Comparison of ENCODE assay signal across 7 mouse cellular contexts in genomic region chr2:122147508-122148241, GRCm38 (mm10). TPM values are rescaled to one million over a fixed set of nuclear protein-coding genes. Genes with fewer than 3 reads are reported as not detected.
DNase-seq lines count a peak whose midpoint lies in the region; ATAC-seq lines count a peak whose summit lies in the region.

Gene B2m, plus strand, starts transcription at chr2:122147686.

- H3K4me1 ChIP-seq in embryonic facial prominence, embryonic 12.5 days = peaks cover 4% of the 10 kb centered on the region; the same call in 1 of the 2 replicates
- no peaks in the 10 kb centered on the region for H3K4me1 ChIP-seq in limb, embryonic 11.5 days (ENCODE audit: control insufficient read depth, insufficient read depth, low read length)
- 0 out of 2 replicates have a peak, but pooled peaks cover 5% of the 10 kb centered on the region for H3K4me1 ChIP-seq in midbrain, embryonic 14.5 days (ENCODE audit: control insufficient read depth, insufficient read depth, low read length)

- H3K4me2 ChIP-seq in embryonic facial prominence, embryonic 12.5 days (replicated peaks) = peak within 1 kb of the TSS; percentile 69
- peak within 1 kb of the TSS; percentile 64 for H3K4me2 ChIP-seq in limb, embryonic 11.5 days (ENCODE audit: low read depth, severe bottlenecking)
- H3K4me2 ChIP-seq in midbrain, embryonic 14.5 days (ENCODE audit: low read length) = peak within 1 kb of the TSS; percentile 95

- H3K9me3 ChIP-seq in embryonic facial prominence, embryonic 12.5 days = no peaks in the 10 kb centered on the region
- no peaks in the 10 kb centered on the region for H3K9me3 ChIP-seq in limb, embryonic 11.5 days (ENCODE audit: control insufficient read depth, low read length)
- H3K9me3 ChIP-seq in midbrain, embryonic 14.5 days (ENCODE audit: control insufficient read depth, low read length) = no peaks in the 10 kb centered on the region

- ATAC-seq in embryonic facial prominence, embryonic 12.5 days (ENCODE audit: insufficient number of reproducible peaks, insufficient read depth, low FRiP score, low TSS enrichment) = peak; percentile 94
- ATAC-seq in limb, embryonic 11.5 days (ENCODE audit: insufficient number of reproducible peaks, low FRiP score, low TSS enrichment, low read depth) = peak; percentile 97
- peak; percentile 94 for ATAC-seq in midbrain, embryonic 14.5 days (ENCODE audit: low FRiP score, low TSS enrichment)

- peak within 1 kb of the TSS; percentile 83 for H3K27ac ChIP-seq in embryonic facial prominence, embryonic 12.5 days
- no peak within 1 kb of the TSS; the same call in 1 of the 2 replicates for H3K27ac ChIP-seq in limb, embryonic 11.5 days (replicated peaks; ENCODE audit: low read depth, low read length)
- H3K27ac ChIP-seq in midbrain, embryonic 14.5 days (replicated peaks; ENCODE audit: low read depth, low read length) = no peak within 1 kb of the TSS

- peak within 1 kb of the TSS; percentile 69 for H3K4me3 ChIP-seq in embryonic facial prominence, embryonic 12.5 days
- H3K4me3 ChIP-seq in limb, embryonic 11.5 days (ENCODE audit: low read depth, low read length) = peak within 1 kb of the TSS; percentile 56
- peak within 1 kb of the TSS; percentile 62 for H3K4me3 ChIP-seq in midbrain, embryonic 14.5 days (replicated peaks; ENCODE audit: low read depth, low read length)

- no peaks in the 10 kb centered on the region for H3K27me3 ChIP-seq in embryonic facial prominence, embryonic 12.5 days
- no peaks in the 10 kb centered on the region for H3K27me3 ChIP-seq in limb, embryonic 11.5 days (ENCODE audit: control insufficient read depth, insufficient read depth, low read length)
- no peaks in the 10 kb centered on the region for H3K27me3 ChIP-seq in midbrain, embryonic 14.5 days (ENCODE audit: control insufficient read depth, insufficient read depth, low read length)

- DNase-seq in adrenal gland, postnatal 25 days = peak; percentile 91
- peak; percentile 100 for DNase-seq in heart, adult 11 months
- DNase-seq in kidney, adult 18-20 months = peak; percentile 94
- peak; percentile 97 for DNase-seq in limb, embryonic 11.5 days (ENCODE audit: low spot score)
- peak; percentile 97 for DNase-seq in midbrain, embryonic 14.5 days
- peak; percentile 88 to 92 for DNase-seq in spleen, adult 18-20 months

- 0 out of 2 replicates have a peak, but pooled peaks cover 7% of the 10 kb centered on the region for H3K36me3 ChIP-seq in embryonic facial prominence, embryonic 12.5 days
- H3K36me3 ChIP-seq in limb, embryonic 11.5 days (ENCODE audit: control insufficient read depth, insufficient read depth, low read length) = no peaks in the 10 kb centered on the region
- H3K36me3 ChIP-seq in midbrain, embryonic 14.5 days (ENCODE audit: control insufficient read depth, insufficient read depth, low read length) = no peaks in the 10 kb centered on the region

- H3K9ac ChIP-seq in embryonic facial prominence, embryonic 12.5 days = peak within 1 kb of the TSS; percentile 67
- H3K9ac ChIP-seq in limb, embryonic 11.5 days (ENCODE audit: low read length) = peak within 1 kb of the TSS; percentile 67
- H3K9ac ChIP-seq in midbrain, embryonic 14.5 days (replicated peaks; ENCODE audit: low read length) = peak within 1 kb of the TSS; percentile 63

- under 1% methylated on average over 40 of the region's 40 CpGs for WGBS in embryonic facial prominence, embryonic 12.5 days
- WGBS in limb, embryonic 11.5 days = under 1% methylated on average over 40 of the region's 40 CpGs
- WGBS in midbrain, embryonic 14.5 days = under 1% methylated on average over 40 of the region's 40 CpGs

RNA-seq across cellular contexts. Expression of gene B2m, which starts in this region (rescaled TPM):
- total RNA-seq in adrenal gland, postnatal 25 days (2021) = 468 and 486 TPM in 2 replicates
- polyA plus RNA-seq in embryonic facial prominence, embryonic 12.5 days (2016; fragmentation: Nextera tagmentation; extraction: Ambion mirVana) = 174 and 181 TPM in 2 replicates
- polyA plus RNA-seq in limb, embryonic 11.5 days (2014; fragmentation: Nextera tagmentation; extraction: Ambion mirVana) = 112 and 118 TPM in 2 replicates
- 61.7 and 114 TPM in 2 replicates for polyA plus RNA-seq in midbrain, embryonic 14.5 days (2014; fragmentation: Nextera tagmentation; extraction: Ambion mirVana)
